Mouse (Mus musculus): ENCODE results near the gene Lrrc32. TPM values are rescaled to one million over a fixed set of nuclear protein-coding genes. Genes with fewer than 3 reads are reported as not detected.

The Lrrc32 gene
- total RNA-seq, 2 experiments from 2014 or later: 12.7 to 28.1 TPM

- DNase-seq (ENCODE audit: low spot score in 2 of 2): no peak
Observed at GRCm38 (mm10) chr7:98505664-98506063, 16.6 kb downstream of the Lrrc32 start.

GRCm38 (mm10) chr7:98510961-98511958, 22.2 kb downstream of the Lrrc32 start:
- DNase-seq (ENCODE audit: low spot score in 2 of 2): no peak

GRCm38 (mm10) chr7:98513251-98513650, 24.2 kb downstream of the Lrrc32 start:
- DNase-seq (ENCODE audit: low spot score in 2 of 2): no peak

GRCm38 (mm10) chr7:98522576-98522975, 33.5 kb downstream of the Lrrc32 start:
- DNase-seq (ENCODE audit: low spot score in 2 of 2): peak in 1 of 2 experiments; percentile 60

- DNase-seq (ENCODE audit: low spot score in 2 of 2): no peak
Observed at GRCm38 (mm10) chr7:98523070-98523812, 34.2 kb downstream of the Lrrc32 start.

- peak in 1 of 2 experiments; percentile 26 for DNase-seq (ENCODE audit: low spot score in 2 of 2)
Observed at GRCm38 (mm10) chr7:98523813-98524361, 34.8 kb downstream of the Lrrc32 start.

- DNase-seq (ENCODE audit: low spot score in 2 of 2): peak in 1 of 2 experiments; percentile 24
Observed at GRCm38 (mm10) chr7:98524401-98524800, 35.3 kb downstream of the Lrrc32 start.

GRCm38 (mm10) chr7:98524869-98525699, 36.0 kb downstream of the Lrrc32 start:
- DNase-seq (ENCODE audit: low spot score in 2 of 2): no peak

- no peak for DNase-seq (ENCODE audit: low spot score in 2 of 2)
Observed at GRCm38 (mm10) chr7:98527085-98527484, 38.0 kb downstream of the Lrrc32 start.

GRCm38 (mm10) chr7:98531612-98532011, 42.5 kb downstream of the Lrrc32 start:
- no peak for DNase-seq (ENCODE audit: low spot score in 2 of 2)

GRCm38 (mm10) chr7:98532981-98533380, 43.9 kb downstream of the Lrrc32 start:
- DNase-seq (ENCODE audit: low spot score in 2 of 2): no peak

- DNase-seq (ENCODE audit: low spot score in 2 of 2): no peak
Observed at GRCm38 (mm10) chr7:98534432-98534855, 45.4 kb downstream of the Lrrc32 start.

- no peak for DNase-seq (ENCODE audit: low spot score in 2 of 2)
Observed at GRCm38 (mm10) chr7:98535191-98535590, 46.1 kb downstream of the Lrrc32 start.

GRCm38 (mm10) chr7:98535882-98536281, 46.8 kb downstream of the Lrrc32 start:
- no peak for DNase-seq (ENCODE audit: low spot score in 2 of 2)

- no peak for DNase-seq (ENCODE audit: low spot score in 2 of 2)
Observed at GRCm38 (mm10) chr7:98537210-98537966, 48.3 kb downstream of the Lrrc32 start.

GRCm38 (mm10) chr7:98537967-98538573, 49.0 kb downstream of the Lrrc32 start:
- no peak for DNase-seq (ENCODE audit: low spot score in 2 of 2)

- no peak for DNase-seq (ENCODE audit: low spot score in 2 of 2)
Observed at GRCm38 (mm10) chr7:98540879-98541278, 51.8 kb downstream of the Lrrc32 start.

GRCm38 (mm10) chr7:98541564-98541963, 52.5 kb downstream of the Lrrc32 start:
- no peak for DNase-seq (ENCODE audit: low spot score in 2 of 2)

GRCm38 (mm10) chr7:98542267-98542666, 53.2 kb downstream of the Lrrc32 start:
- no peak for DNase-seq (ENCODE audit: low spot score in 2 of 2)

Measured in adrenal gland, adult 18-20 months (tissue).